Mouse (Mus musculus): Measurements from ENCODE around the gene Rag2. TPM values are rescaled to one million over a fixed set of nuclear protein-coding genes. Genes with fewer than 3 reads are reported as not detected.

The Rag2 gene
- polyA plus RNA-seq, 1 experiment = 2.1 TPM

DNA sequence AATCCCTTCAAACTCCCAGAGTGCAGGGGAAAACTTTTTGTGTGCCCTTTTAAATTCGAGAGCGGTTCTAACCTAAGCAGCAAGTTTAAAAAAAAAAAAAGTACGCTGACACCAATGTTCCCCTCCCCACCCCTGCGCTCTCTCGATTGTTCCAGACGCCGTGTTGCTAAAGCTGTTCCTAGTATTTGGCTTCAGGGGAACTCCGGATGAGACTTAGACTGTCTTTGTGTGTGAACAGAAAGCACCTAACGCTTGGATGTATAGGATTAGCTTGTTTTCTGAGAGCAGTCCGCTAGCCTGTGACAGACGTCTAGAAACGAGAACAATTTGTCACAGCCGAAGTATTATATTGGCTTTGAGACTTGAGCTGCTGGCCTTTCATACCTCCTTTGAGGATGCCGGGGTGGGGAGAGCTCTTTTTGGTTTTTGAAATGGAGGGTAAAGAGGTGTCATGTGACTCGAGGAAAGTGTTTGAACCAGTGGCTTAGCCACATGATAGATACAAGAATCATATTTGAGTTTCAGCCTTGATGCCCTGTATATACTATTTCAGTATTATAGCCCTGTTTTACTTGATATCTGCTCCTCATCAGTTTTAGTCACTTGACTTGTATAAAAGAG lies 54.8 kb downstream of the Rag2 start:
- H3K4me3 ChIP-seq (replicated peaks; ENCODE audit: control insufficient read depth, low read depth, low read length) = peak overlapping the region; percentile 94
- TF ChIP-seq POLR2A (IDR thresholded peaks at IDR 0.05; ENCODE audit: borderline replicate concordance, control insufficient read depth, low read depth, low read length) = no peak
- TF ChIP-seq CTCF (IDR thresholded peaks at IDR 0.05; ENCODE audit: control insufficient read depth, insufficient read depth, low read length) = no peak
- WGBS = 3% methylated on average over 15 of the region's 15 CpGs
- H3K4me1 ChIP-seq (ENCODE audit: control insufficient read depth, insufficient read depth, low read length) = no peaks in the 10 kb centered on the region
- no peak overlapping the region for H3K27ac ChIP-seq (ENCODE audit: control insufficient read depth, insufficient read depth, low read depth, low read length, poor library complexity)

Other genes starting within 250 kb of the Rag2 start
- gene Rag1, start 24.8 kb downstream of the Rag2 start, polyA plus RNA-seq (2011; ENCODE audit: insufficient read depth, insufficient read length, low replicate concordance, missing spikeins) = 3.0 and 11.2 TPM in 2 replicates
- 12.5 and 32.8 TPM in 2 replicates for gene B230118H07Rik, start 24.8 kb downstream of the Rag2 start, polyA plus RNA-seq (2011; ENCODE audit: insufficient read depth, insufficient read length, low replicate concordance, missing spikeins)
- 2.6 and 6.7 TPM in 2 replicates for gene Traf6, start 53.7 kb downstream of the Rag2 start, polyA plus RNA-seq (2011; ENCODE audit: insufficient read depth, insufficient read length, low replicate concordance, missing spikeins)